ENCODE assay signal across 8 mouse cellular contexts in the genomic region with DNA sequence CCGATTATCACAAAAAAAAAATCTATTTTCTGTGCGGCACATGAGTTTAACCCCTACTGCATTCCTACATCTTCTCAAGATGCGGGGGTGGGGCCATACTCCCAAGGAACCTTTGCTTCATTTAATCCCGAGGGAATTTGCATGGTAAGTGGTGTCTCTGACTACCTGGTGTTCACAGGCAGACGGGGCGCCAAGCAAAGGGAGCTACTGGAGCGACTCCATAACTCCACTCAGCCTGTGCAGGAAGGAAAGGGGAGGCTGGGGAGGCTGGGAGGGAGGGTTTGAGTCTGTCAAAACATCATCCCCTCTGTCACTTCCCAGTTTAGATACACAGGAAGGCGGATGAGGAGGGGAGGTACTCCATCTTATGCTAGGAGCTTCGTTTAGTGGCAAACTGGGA.
DNase-seq lines count a peak whose midpoint lies in the region; ATAC-seq lines count a peak whose summit lies in the region.

No protein-coding gene starts in this region.

- no peaks in the 10 kb centered on the region for H3K9me3 ChIP-seq in hindbrain, embryonic 12.5 days (replicated peaks)
- no peaks in the 10 kb centered on the region for H3K9me3 ChIP-seq in hindbrain, embryonic 14.5 days (ENCODE audit: control insufficient read depth, low read length)
- no peaks in the 10 kb centered on the region for H3K9me3 ChIP-seq in lung, embryonic 16.5 days (ENCODE audit: control insufficient read depth, low read length)
- no peaks in the 10 kb centered on the region for H3K9me3 ChIP-seq in intestine, embryonic 15.5 days

- H3K4me3 ChIP-seq in hindbrain, embryonic 12.5 days, result no peak overlapping the region
- no peak overlapping the region for H3K4me3 ChIP-seq in hindbrain, embryonic 14.5 days (replicated peaks; ENCODE audit: low read length)
- no peak overlapping the region for H3K4me3 ChIP-seq in brown adipose tissue, adult 24 weeks (ENCODE audit: insufficient read depth, low read depth, low read length)
- H3K4me3 ChIP-seq in lung, embryonic 16.5 days (ENCODE audit: low read length), result no peak overlapping the region
- no peak overlapping the region for H3K4me3 ChIP-seq in intestine, embryonic 15.5 days (replicated peaks)

- WGBS in hindbrain, embryonic 12.5 days, result 73% methylated on average over 9 of the region's 9 CpGs
- WGBS in hindbrain, embryonic 14.5 days, result 64% methylated on average over 9 of the region's 9 CpGs
- 48% methylated on average over 9 of the region's 9 CpGs for WGBS in lung, embryonic 16.5 days
- 68% methylated on average over 9 of the region's 9 CpGs for WGBS in intestine, embryonic 15.5 days

- no peak overlapping the region for H3K4me2 ChIP-seq in hindbrain, embryonic 12.5 days (replicated peaks)
- H3K4me2 ChIP-seq in hindbrain, embryonic 14.5 days (replicated peaks), result no peak overlapping the region
- no peak overlapping the region for H3K4me2 ChIP-seq in lung, embryonic 16.5 days (ENCODE audit: low read depth, low read length)
- no peak overlapping the region for H3K4me2 ChIP-seq in intestine, embryonic 15.5 days (replicated peaks)

- H3K36me3 ChIP-seq in hindbrain, embryonic 12.5 days, result peaks cover 92% of the 10 kb centered on the region
- peaks cover 91% of the 10 kb centered on the region for H3K36me3 ChIP-seq in hindbrain, embryonic 14.5 days (replicated peaks; ENCODE audit: control insufficient read depth, insufficient read depth)
- peaks cover 41% of the 10 kb centered on the region for H3K36me3 ChIP-seq in lung, embryonic 16.5 days (ENCODE audit: control insufficient read depth, insufficient read depth, low read length)
- peaks cover 67% of the 10 kb centered on the region for H3K36me3 ChIP-seq in intestine, embryonic 15.5 days

- no peak for DNase-seq in hindbrain, embryonic 14.5 days (ENCODE audit: low spot score)
- DNase-seq in kidney, adult 11 months, result peak; percentile 37
- DNase-seq in thymus, adult 18-20 months, result no peak
- DNase-seq in thymus, postnatal 36 days, result no peak

- peak overlapping the region; percentile 52 for H3K27ac ChIP-seq in hindbrain, embryonic 12.5 days
- no peak overlapping the region for H3K27ac ChIP-seq in hindbrain, embryonic 14.5 days
- 0 out of 2 replicates have a peak overlapping the region, but pooled peaks have one; percentile 6 for H3K27ac ChIP-seq in brown adipose tissue, adult 24 weeks (replicated peaks; ENCODE audit: low read depth, low read length)
- H3K27ac ChIP-seq in lung, embryonic 16.5 days (ENCODE audit: low read length), result peak overlapping the region; percentile 41
- no peak overlapping the region for H3K27ac ChIP-seq in intestine, embryonic 15.5 days

- no peaks in the 10 kb centered on the region for H3K27me3 ChIP-seq in hindbrain, embryonic 12.5 days
- H3K27me3 ChIP-seq in hindbrain, embryonic 14.5 days (ENCODE audit: control insufficient read depth, insufficient read depth, low read length), result no peaks in the 10 kb centered on the region
- H3K27me3 ChIP-seq in lung, embryonic 16.5 days (ENCODE audit: control insufficient read depth, insufficient read depth, low read depth, low read length), result no peaks in the 10 kb centered on the region
- H3K27me3 ChIP-seq in intestine, embryonic 15.5 days (replicated peaks), result no peaks in the 10 kb centered on the region

- no peak overlapping the region for H3K9ac ChIP-seq in hindbrain, embryonic 12.5 days
- no peak overlapping the region for H3K9ac ChIP-seq in hindbrain, embryonic 14.5 days
- H3K9ac ChIP-seq in lung, embryonic 16.5 days (ENCODE audit: low read length), result no peak overlapping the region
- no peak overlapping the region for H3K9ac ChIP-seq in intestine, embryonic 15.5 days

- H3K4me1 ChIP-seq in hindbrain, embryonic 12.5 days, result peaks cover 17% of the 10 kb centered on the region
- H3K4me1 ChIP-seq in hindbrain, embryonic 14.5 days (replicated peaks; ENCODE audit: control insufficient read depth, insufficient read depth, low read length), result no peaks in the 10 kb centered on the region
- peaks cover 3% of the 10 kb centered on the region; the same call in 1 of the 2 replicates for H3K4me1 ChIP-seq in brown adipose tissue, adult 24 weeks (ENCODE audit: control insufficient read depth, insufficient read depth, insufficient read length, low read length)
- no peaks in the 10 kb centered on the region; the same call in 1 of the 2 replicates for H3K4me1 ChIP-seq in lung, embryonic 16.5 days (replicated peaks; ENCODE audit: control insufficient read depth, insufficient read depth, low read length)
- no peaks in the 10 kb centered on the region; the same call in 1 of the 2 replicates for H3K4me1 ChIP-seq in intestine, embryonic 15.5 days (replicated peaks)

- no peak for ATAC-seq in hindbrain, embryonic 12.5 days (ENCODE audit: low FRiP score)
- no peak for ATAC-seq in hindbrain, embryonic 14.5 days (ENCODE audit: low FRiP score)
- ATAC-seq in lung, embryonic 16.5 days (ENCODE audit: low read depth), result no peak
- ATAC-seq in intestine, embryonic 15.5 days, result no peak

Comparison
In these comparisons a context has a peak if more than half of its experiments do, and no peak if none do; other contexts are left out.
1. H3K27ac ChIP-seq: peak in hindbrain, embryonic 12.5 days (single experiment), brown adipose tissue, adult 24 weeks (single experiment) and lung, embryonic 16.5 days (single experiment); none in hindbrain, embryonic 14.5 days (single experiment) and intestine, embryonic 15.5 days (single experiment).